Comparison of ENCODE assay signal across 8 mouse cellular contexts in genomic region chr3:137980435-137981381, GRCm38 (mm10). TPM values are rescaled to one million over a fixed set of nuclear protein-coding genes. Genes with fewer than 3 reads are reported as not detected.
DNase-seq lines count a peak whose midpoint lies in the region; ATAC-seq and TF ChIP-seq lines count a peak whose summit lies in the region.

No protein-coding gene starts in this region.

- WGBS in heart, adult 2 months, result 15% methylated on average over 15 of the region's 15 CpGs
- 40% methylated on average over 15 of the region's 15 CpGs for WGBS in forebrain, embryonic 11.5 days
- 32% methylated on average over 15 of the region's 15 CpGs for WGBS in limb, embryonic 14.5 days
- WGBS in small intestine, adult 2 months, result 3% methylated on average over 15 of the region's 15 CpGs

- H3K4me3 ChIP-seq in heart, adult 2 months, result peak overlapping the region; percentile 50
- H3K4me3 ChIP-seq in CH12.LX (replicated peaks in 1 of 3; ENCODE audit: low read depth in 2 of 3, low read length in 2 of 3, poor library complexity in 1 of 3), result peak overlapping the region; percentile 68 to 86 (median 70)
- H3K4me3 ChIP-seq in forebrain, embryonic 11.5 days (ENCODE audit: low read depth, low read length), result peak overlapping the region; percentile 24
- peak overlapping the region; percentile 44 for H3K4me3 ChIP-seq in limb, embryonic 14.5 days (replicated peaks; ENCODE audit: low read length)
- H3K4me3 ChIP-seq in small intestine, adult 2 months (ENCODE audit: low read depth, low read length), result peak overlapping the region; percentile 69

- ATAC-seq in forebrain, embryonic 11.5 days (replicated peaks; ENCODE audit: low FRiP score), result no peak
- no peak; the same call in 1 of the 2 replicates for ATAC-seq in limb, embryonic 14.5 days (ENCODE audit: low FRiP score, low read depth)

- no peaks in the 10 kb centered on the region for H3K79me2 ChIP-seq in heart, adult 2 months (replicated peaks; ENCODE audit: control insufficient read depth, insufficient read depth, low read length)
- H3K79me2 ChIP-seq in CH12.LX (replicated peaks; ENCODE audit: control insufficient read depth, extremely low read depth, insufficient read depth, poor library complexity, severe bottlenecking), result peaks cover 53% of the 10 kb centered on the region

- dilution Hi-C loops in CH12.LX (cut with MboI; ENCODE audit: extremely low pct_ligation_motif_present, extremely low pct_unique_long_range_greater_than_20kb, low sequenced_read_pairs), result no loop called here

- H3K4me1 ChIP-seq in heart, adult 2 months (ENCODE audit: control insufficient read depth, insufficient read depth, low read length), result no peaks in the 10 kb centered on the region
- peaks cover 8 to 51% of the 10 kb centered on the region in 2 experiments for H3K4me1 ChIP-seq in CH12.LX (ENCODE audit: control insufficient read depth in 1 of 2, insufficient read depth in 2 of 2)
- H3K4me1 ChIP-seq in forebrain, embryonic 11.5 days (replicated peaks; ENCODE audit: control insufficient read depth, insufficient read depth, low read length), result peaks cover 8% of the 10 kb centered on the region; the same call in 1 of the 2 replicates
- peaks cover 8% of the 10 kb centered on the region for H3K4me1 ChIP-seq in limb, embryonic 14.5 days (ENCODE audit: control insufficient read depth, insufficient read depth, low read length)
- peaks cover 14% of the 10 kb centered on the region for H3K4me1 ChIP-seq in small intestine, adult 2 months (ENCODE audit: control insufficient read depth, insufficient read depth, insufficient read length, low read length)

- intact Hi-C loops in heart, adult 2 months (cut with DNase I), result no loop called here
- intact Hi-C loops in heart, postnatal 10 days (cut with DNase I), result no loop called here

- no peaks in the 10 kb centered on the region for H3K9me3 ChIP-seq in CH12.LX (replicated peaks; ENCODE audit: low read length)
- H3K9me3 ChIP-seq in forebrain, embryonic 11.5 days (ENCODE audit: control insufficient read depth, low read length), result no peaks in the 10 kb centered on the region
- no peaks in the 10 kb centered on the region for H3K9me3 ChIP-seq in limb, embryonic 14.5 days (ENCODE audit: control insufficient read depth, low read length)

- peak overlapping the region; percentile 96 for H3K4me2 ChIP-seq in CH12.LX (ENCODE audit: insufficient read depth, low read depth, poor library complexity, severe bottlenecking)
- peak overlapping the region; percentile 49 for H3K4me2 ChIP-seq in forebrain, embryonic 11.5 days (ENCODE audit: low read depth, low read length, severe bottlenecking)
- H3K4me2 ChIP-seq in limb, embryonic 14.5 days (replicated peaks; ENCODE audit: low read depth, low read length, severe bottlenecking), result peak overlapping the region; percentile 63

- TF ChIP-seq POLR2A in heart, adult 2 months (IDR thresholded peaks at IDR 0.05; ENCODE audit: insufficient read depth, low read depth, low read length), result no peak
- TF ChIP-seq POLR2A in CH12.LX (IDR thresholded peaks at IDR 0.05; ENCODE audit: low read depth, low read length), result no peak
- TF ChIP-seq POLR2A in limb, embryonic 14.5 days (IDR thresholded peaks at IDR 0.05; ENCODE audit: borderline replicate concordance, extremely low read depth, insufficient read depth, insufficient read length), result no peak
- no peak for TF ChIP-seq POLR2A in small intestine, adult 2 months (IDR thresholded peaks at IDR 0.05; ENCODE audit: low read depth, low read length)

- no peak for DNase-seq in heart, adult 2 months
- no peak for DNase-seq in heart, postnatal 10 days
- DNase-seq in CH12.LX (ENCODE audit: extremely low read depth), result peak; percentile 76
- DNase-seq in forebrain, embryonic 11.5 days (ENCODE audit: low spot score), result no peak
- no peak for DNase-seq in limb, embryonic 14.5 days (ENCODE audit: low spot score)
- no peak for DNase-seq in embryo, embryonic 10.5 days (ENCODE audit: low spot score)
- DNase-seq in right cerebral cortex, postnatal 25 days, result no peak

- peak; percentile 26 for TF ChIP-seq RAD21 in CH12.LX (IDR thresholded peaks at IDR 0.05; ENCODE audit: low read depth, low read length)

- in situ Hi-C loops in CH12.LX (cut with MboI; ENCODE audit: low pct_ligation_motif_present, low pct_unique_long_range_greater_than_20kb, low sequenced_read_pairs), result no loop called here

- H3K27ac ChIP-seq in heart, adult 2 months, result peak overlapping the region; percentile 53
- H3K27ac ChIP-seq in CH12.LX (ENCODE audit: insufficient read depth, low read depth), result peak overlapping the region; percentile 87
- H3K27ac ChIP-seq in forebrain, embryonic 11.5 days (ENCODE audit: low read depth, low read length), result no peak overlapping the region
- 0 out of 2 replicates have a peak overlapping the region, but pooled peaks have one; percentile 26 for H3K27ac ChIP-seq in limb, embryonic 14.5 days (replicated peaks; ENCODE audit: low read depth, low read length)
- peak overlapping the region; percentile 84 for H3K27ac ChIP-seq in small intestine, adult 2 months (ENCODE audit: insufficient read depth, low read depth, low read length)

- no peak for TF ChIP-seq EP300 in heart, adult 2 months (IDR thresholded peaks at IDR 0.05; ENCODE audit: insufficient read depth, low read depth, low read length)
- peak; percentile 70 for TF ChIP-seq EP300 in CH12.LX (IDR thresholded peaks at IDR 0.05; ENCODE audit: low read length)

- no peak for TF ChIP-seq CTCF in heart, adult 2 months (IDR thresholded peaks at IDR 0.05)
- peak in 1 of 2 experiments; percentile 57; a peak in 2 of 4 replicates for TF ChIP-seq CTCF in CH12.LX (conservative IDR thresholded peaks at IDR 0.05 in 1 of 2, IDR thresholded peaks at IDR 0.05 in 1 of 2; ENCODE audit: low read depth in 2 of 2, low read length in 2 of 2)
- no peak; the same call in 1 of the 2 replicates for TF ChIP-seq CTCF in small intestine, adult 2 months (IDR thresholded peaks at IDR 0.05; ENCODE audit: extremely low read depth, insufficient read length, insufficient replicate concordance, low read depth, low read length)

- no peaks in the 10 kb centered on the region for H3K27me3 ChIP-seq in heart, adult 2 months (ENCODE audit: control insufficient read depth, insufficient read depth, low read length)
- no peaks in the 10 kb centered on the region for H3K27me3 ChIP-seq in CH12.LX (replicated peaks)
- H3K27me3 ChIP-seq in forebrain, embryonic 11.5 days (ENCODE audit: control insufficient read depth, insufficient read depth, low read length), result no peaks in the 10 kb centered on the region
- no peaks in the 10 kb centered on the region for H3K27me3 ChIP-seq in limb, embryonic 14.5 days (ENCODE audit: control insufficient read depth, insufficient read depth, low read length)
- no peaks in the 10 kb centered on the region for H3K27me3 ChIP-seq in small intestine, adult 2 months (ENCODE audit: control insufficient read depth, insufficient read depth, low read length)

- H3K36me3 ChIP-seq in heart, adult 2 months (ENCODE audit: control insufficient read depth, insufficient read depth, low read length), result no peaks in the 10 kb centered on the region
- peaks cover 20 to 32% of the 10 kb centered on the region in 2 experiments for H3K36me3 ChIP-seq in CH12.LX (replicated peaks in 1 of 2; ENCODE audit: control insufficient read depth in 1 of 2, insufficient read depth in 1 of 2, low read length in 1 of 2)
- no peaks in the 10 kb centered on the region for H3K36me3 ChIP-seq in forebrain, embryonic 11.5 days (ENCODE audit: control insufficient read depth, insufficient read depth, low read length)
- no peaks in the 10 kb centered on the region for H3K36me3 ChIP-seq in limb, embryonic 14.5 days (ENCODE audit: control insufficient read depth, insufficient read depth, low read length)
- H3K36me3 ChIP-seq in small intestine, adult 2 months (ENCODE audit: control insufficient read depth, insufficient read depth, low read length), result peaks cover 8% of the 10 kb centered on the region

- peak overlapping the region; percentile 53 for H3K9ac ChIP-seq in heart, adult 2 months (ENCODE audit: low read depth, low read length)
- H3K9ac ChIP-seq in CH12.LX (ENCODE audit: insufficient read depth, low read depth), result peak overlapping the region; percentile 96
- peak overlapping the region; percentile 35; the same call in 1 of the 2 replicates for H3K9ac ChIP-seq in forebrain, embryonic 11.5 days (ENCODE audit: low read length)
- H3K9ac ChIP-seq in limb, embryonic 14.5 days (ENCODE audit: low read depth, low read length, severe bottlenecking), result peak overlapping the region; percentile 62

TF ChIP-seq in CH12.LX, 34 proteins besides CTCF, POLR2A, EP300 and RAD21 (continues in another document):
- TF ChIP-seq TBP (conservative IDR thresholded peaks at IDR 0.05; ENCODE audit: low read depth, low read length), result peak; percentile 87
- TF ChIP-seq MYC (IDR thresholded peaks at IDR 0.05; ENCODE audit: low read depth, low read length), result peak; percentile 63; the same call in 1 of the 2 replicates
- TF ChIP-seq MXI1 (IDR thresholded peaks at IDR 0.05; ENCODE audit: low read depth, low read length), result peak; percentile 90
- TF ChIP-seq BHLHE40 (IDR thresholded peaks at IDR 0.05; ENCODE audit: low read depth, low read length), result peak; percentile 55; the same call in 1 of the 2 replicates
- TF ChIP-seq JUND (conservative IDR thresholded peaks at IDR 0.05; ENCODE audit: low read depth, low read length), result peak; percentile 77; the same call in 1 of the 2 replicates
- peak; percentile 36 for TF ChIP-seq SMC3 (IDR thresholded peaks at IDR 0.05; ENCODE audit: low read depth, low read length)
- TF ChIP-seq TCF12 (IDR thresholded peaks at IDR 0.05; ENCODE audit: low read depth, low read length), result no peak
- TF ChIP-seq ZKSCAN1 (IDR thresholded peaks at IDR 0.05; ENCODE audit: borderline replicate concordance, low read depth, low read length), result 0 out of 2 replicates have a peak, but pooled peaks have one; percentile 31
- no peak for TF ChIP-seq USF1 (IDR thresholded peaks at IDR 0.05; ENCODE audit: low read depth, low read length)
- peak; percentile 96; the same call in 1 of the 2 replicates for TF ChIP-seq CHD1 (IDR thresholded peaks at IDR 0.05; ENCODE audit: low read depth, low read length)
- TF ChIP-seq MAFK (IDR thresholded peaks at IDR 0.05; ENCODE audit: insufficient replicate concordance, low read length), result peak; percentile 44; the same call in 1 of the 2 replicates
- peak; percentile 49 for TF ChIP-seq MEF2A (IDR thresholded peaks at IDR 0.05; ENCODE audit: borderline replicate concordance, low read depth, low read length)

RNA-seq across cellular contexts. Expression of gene Dapp1, which starts 0.6 kb away (rescaled TPM):
- 1 to 10 TPM; 5.0 to 6.9 TPM for total RNA-seq in heart, adult 2 months (2021)
- polyA plus RNA-seq in heart, adult 2 months (2012; rRNA removed), result 4.0 and 5.2 TPM in 2 replicates
- 1 to 10 TPM; 4.0 to 5.2 TPM for total RNA-seq in heart, postnatal 10 days (2021)
- total RNA-seq in CH12.LX (2012; rRNA removed) (55.5 and 63.6 TPM in 2 replicates), CH12.LX (2014; rRNA removed) (53.5 and 66.4 TPM in 2 replicates)
- polyA plus RNA-seq in CH12.LX (2012; ENCODE audit: insufficient read length, low read depth), result 62.8 and 81.7 TPM in 2 replicates
- 4.8 and 6.9 TPM in 2 replicates for polyA plus RNA-seq in forebrain, embryonic 11.5 days (2014; fragmentation: Nextera tagmentation; extraction: Ambion mirVana)
- polyA plus RNA-seq in limb, embryonic 14.5 days (2012; rRNA removed), result 4.5 and 5.4 TPM in 2 replicates
- polyA plus RNA-seq in limb, embryonic 14.5 days (2014; fragmentation: Nextera tagmentation; extraction: Ambion mirVana), result 6.0 and 6.7 TPM in 2 replicates
- 2.9 and 8.8 TPM in 2 replicates for polyA plus RNA-seq in small intestine, adult 2 months (2012; rRNA removed)

Comparison
In these comparisons a context has a peak if more than half of its experiments do, and no peak if none do; other contexts are left out.
1. H3K9ac ChIP-seq: peak in every context shown above with its lines; median percentile 96 in CH12.LX; 62 in limb, embryonic 14.5 days; 53 in heart, adult 2 months; 35 in forebrain, embryonic 11.5 days.